In genomic region chr6:93874376-93874775, GRCm38 (mm10) we compare ENCODE assay signal across 21 mouse cellular contexts.
DNase-seq lines count a peak whose midpoint lies in the region; ATAC-seq and TF ChIP-seq lines count a peak whose summit lies in the region.
"Had no signal": no experiment of that assay in that cellular context is flagged by ENCODE, and none has a peak within 500 bp of the region (broad histone marks: within the 10 kb centered on the region; RNA-seq: fewer than 3 reads in every experiment).

No protein-coding gene starts in this region.

- DNase-seq in cerebellum, adult 9-10 months: peak; percentile 24
- DNase-seq in cerebellum, postnatal 36 days: no peak
- no peak for DNase-seq in frontal cortex, postnatal 25 days (ENCODE audit: low spot score in 2 of 2)
- no peak for DNase-seq in midbrain, embryonic 14.5 days
- DNase-seq in midbrain, postnatal 0 days (ENCODE audit: low spot score): no peak
- DNase-seq in telencephalon, adult 2 months (ENCODE audit: low read depth, low spot score): peak; percentile 66
- no peak for DNase-seq in heart, postnatal 25 days (ENCODE audit: low spot score)
- DNase-seq: adrenal gland, adult 2 months; adrenal gland, postnatal 25 days; B cell, adult 2 months; gastrocnemius, postnatal 36 days; heart, postnatal 4 days; kidney, adult 11 months had no signal

- no peaks in the 10 kb centered on the region for H3K36me3 ChIP-seq in midbrain, embryonic 14.5 days (ENCODE audit: control insufficient read depth, insufficient read depth, low read length)
- no peaks in the 10 kb centered on the region for H3K36me3 ChIP-seq in midbrain, postnatal 0 days (ENCODE audit: insufficient read depth, low read length)
- H3K36me3 ChIP-seq: embryonic facial prominence, embryonic 10.5 days; heart, embryonic 13.5 days; hindbrain, embryonic 15.5 days had no signal

- 82% methylated on average over 2 of the region's 2 CpGs for WGBS in midbrain, embryonic 14.5 days
- WGBS in midbrain, postnatal 0 days: 69% methylated on average over 2 of the region's 2 CpGs

- TF ChIP-seq CTCF in midbrain, postnatal 0 days (IDR thresholded peaks at IDR 0.05): no peak

- H3K27ac ChIP-seq in midbrain, embryonic 14.5 days (replicated peaks; ENCODE audit: low read depth, low read length): 0 out of 2 replicates have a peak overlapping the region, but pooled peaks have one; percentile 52
- no peak overlapping the region for H3K27ac ChIP-seq in midbrain, postnatal 0 days (ENCODE audit: low read depth, low read length)
- H3K27ac ChIP-seq: embryonic facial prominence, embryonic 10.5 days; heart, embryonic 13.5 days; hindbrain, embryonic 15.5 days had no signal

- ATAC-seq in frontal cortex, adult (ENCODE audit: low TSS enrichment): peak; percentile 51
- no peak for ATAC-seq in midbrain, embryonic 14.5 days (ENCODE audit: low FRiP score, low TSS enrichment)
- no peak for ATAC-seq in midbrain, postnatal 0 days (ENCODE audit: low FRiP score)
- ATAC-seq: CD4-positive, CD25-positive, alpha-beta regulatory T cell, adult 4 months; forebrain, embryonic 16.5 days; inflammation-experienced regulatory T-cells, adult 6 months; Patski had no signal

- no peaks in the 10 kb centered on the region for H3K27me3 ChIP-seq in midbrain, embryonic 14.5 days (ENCODE audit: control insufficient read depth, insufficient read depth, low read length)
- no peaks in the 10 kb centered on the region for H3K27me3 ChIP-seq in midbrain, postnatal 0 days (ENCODE audit: insufficient read depth, low read length)
- H3K27me3 ChIP-seq: heart, embryonic 13.5 days; hindbrain, embryonic 15.5 days; Patski had no signal

- H3K4me1 ChIP-seq in midbrain, embryonic 14.5 days (ENCODE audit: control insufficient read depth, insufficient read depth, low read length): peaks cover 15% of the 10 kb centered on the region; the same call in 1 of the 2 replicates
- 0 out of 2 replicates have a peak, but pooled peaks cover 4% of the 10 kb centered on the region for H3K4me1 ChIP-seq in midbrain, postnatal 0 days (ENCODE audit: insufficient read depth, low read length)

- no peak overlapping the region for H3K9ac ChIP-seq in midbrain, embryonic 14.5 days (replicated peaks; ENCODE audit: low read length)
- H3K9ac ChIP-seq in midbrain, postnatal 0 days (replicated peaks; ENCODE audit: low read length, poor library complexity, severe bottlenecking): no peak overlapping the region
- H3K9ac ChIP-seq: heart, embryonic 13.5 days; hindbrain, embryonic 15.5 days had no signal

- intact Hi-C loops in heart, postnatal 25 days (cut with DNase I): no loop called here

- no peaks in the 10 kb centered on the region for H3K9me3 ChIP-seq in midbrain, embryonic 14.5 days (ENCODE audit: control insufficient read depth, low read length)
- H3K9me3 ChIP-seq in midbrain, postnatal 0 days (ENCODE audit: low read length): no peaks in the 10 kb centered on the region
- H3K9me3 ChIP-seq: embryonic facial prominence, embryonic 10.5 days; heart, embryonic 13.5 days; hindbrain, embryonic 15.5 days had no signal

- no peak overlapping the region for H3K4me2 ChIP-seq in midbrain, embryonic 14.5 days (ENCODE audit: low read length)
- no peak overlapping the region for H3K4me2 ChIP-seq in midbrain, postnatal 0 days (ENCODE audit: low read depth, low read length, poor library complexity, severe bottlenecking)
- H3K4me2 ChIP-seq: heart, embryonic 13.5 days; hindbrain, embryonic 15.5 days had no signal

- H3K4me3 ChIP-seq in midbrain, embryonic 14.5 days (replicated peaks; ENCODE audit: low read depth, low read length): no peak overlapping the region
- H3K4me3 ChIP-seq in midbrain, postnatal 0 days (ENCODE audit: low read depth, low read length): no peak overlapping the region
- H3K4me3 ChIP-seq: embryonic facial prominence, embryonic 10.5 days; heart, embryonic 13.5 days; hindbrain, embryonic 15.5 days had no signal

Comparison
In these comparisons a context has a peak if more than half of its experiments do, and no peak if none do; other contexts are left out.
1. DNase-seq: peak in cerebellum, adult 9-10 months (single experiment) and telencephalon, adult 2 months (single experiment); none in cerebellum, postnatal 36 days (0 of 2), frontal cortex, postnatal 25 days (0 of 2), midbrain, embryonic 14.5 days (single experiment), midbrain, postnatal 0 days (single experiment) and heart, postnatal 25 days (single experiment).